Mouse (Mus musculus): Measurements from ENCODE around the gene Slc25a43.

Gene Slc25a43

GRCm38 (mm10) chrX:36743503-36744101 lies at the start of gene Slc25a43:
TSS of gene Slc25a43 (plus strand) at chrX:36743659.
- in situ Hi-C loops (cut with MboI, MseI) = no loop called here

- in situ Hi-C loops (cut with MboI, MseI) = no loop called here
Measured at GRCm38 (mm10) chrX:36740124-36740951, 3.1 kb upstream of the Slc25a43 start.

- in situ Hi-C loops (cut with MboI, MseI) = no loop called here
Measured at GRCm38 (mm10) chrX:36741278-36741677, 2.2 kb upstream of the Slc25a43 start.

- in situ Hi-C loops (cut with MboI, MseI) = no loop called here
Measured at GRCm38 (mm10) chrX:36742744-36743143, 715 bp upstream of the Slc25a43 start.

- in situ Hi-C loops (cut with MboI, MseI) = no loop called here
Measured at GRCm38 (mm10) chrX:36744735-36745134, 1.3 kb downstream of the Slc25a43 start.

- in situ Hi-C loops (cut with MboI, MseI) = no loop called here
Measured at GRCm38 (mm10) chrX:36745333-36745732, 1.9 kb downstream of the Slc25a43 start.

- in situ Hi-C loops (cut with MboI, MseI) = no loop called here
Measured at GRCm38 (mm10) chrX:36746789-36747188, 3.3 kb downstream of the Slc25a43 start.

- in situ Hi-C loops (cut with MboI, MseI) = no loop called here
Measured at GRCm38 (mm10) chrX:36748573-36748972, 5.1 kb downstream of the Slc25a43 start.

- in situ Hi-C loops (cut with MboI, MseI) = no loop called here
Measured at GRCm38 (mm10) chrX:36749281-36749785, 5.9 kb downstream of the Slc25a43 start.

- in situ Hi-C loops (cut with MboI, MseI) = no loop called here
Measured at GRCm38 (mm10) chrX:36750591-36750990, 7.1 kb downstream of the Slc25a43 start.

GRCm38 (mm10) chrX:36752586-36752985 lies 9.1 kb downstream of the Slc25a43 start:
- in situ Hi-C loops (cut with MboI, MseI) = no loop called here

GRCm38 (mm10) chrX:36757796-36758472 lies 14.5 kb downstream of the Slc25a43 start:
- in situ Hi-C loops (cut with MboI, MseI) = no loop called here

- in situ Hi-C loops (cut with MboI, MseI) = no loop called here
Measured at GRCm38 (mm10) chrX:36758566-36758965, 15.1 kb downstream of the Slc25a43 start.

- in situ Hi-C loops (cut with MboI, MseI) = no loop called here
Measured at GRCm38 (mm10) chrX:36760946-36761635, 17.6 kb downstream of the Slc25a43 start.

- in situ Hi-C loops (cut with MboI, MseI) = no loop called here
Measured at GRCm38 (mm10) chrX:36762289-36762688, 18.8 kb downstream of the Slc25a43 start.

GRCm38 (mm10) chrX:36762894-36763293 lies 19.4 kb downstream of the Slc25a43 start:
- in situ Hi-C loops (cut with MboI, MseI) = no loop called here

GRCm38 (mm10) chrX:36763298-36763933 lies 20.0 kb downstream of the Slc25a43 start:
- in situ Hi-C loops (cut with MboI, MseI) = no loop called here

- in situ Hi-C loops (cut with MboI, MseI) = no loop called here
Measured at GRCm38 (mm10) chrX:36763934-36764317, 20.5 kb downstream of the Slc25a43 start.

- in situ Hi-C loops (cut with MboI, MseI) = no loop called here
Measured at GRCm38 (mm10) chrX:36767386-36767785, 23.9 kb downstream of the Slc25a43 start.

- in situ Hi-C loops (cut with MboI, MseI) = loop anchor here (5.0 kb wide), 1 partner anchor 55 kb away; no protein-coding TSS in a partner anchor
Measured at GRCm38 (mm10) chrX:36772591-36772990, 29.1 kb downstream of the Slc25a43 start.

GRCm38 (mm10) chrX:36775520-36775919 lies 32.1 kb downstream of the Slc25a43 start:
- in situ Hi-C loops (cut with MboI, MseI) = no loop called here
